Mouse (Mus musculus) regulatory T cell (primary cell): ENCODE measurements around the gene Rtn4rl2.

ENCODE experiments used
- in situ Hi-C: fragments of 300-600 bp; cut with MboI, MseI; formaldehyde crosslinking; loops from one replicate; pipeline ENCODE4 v1.15.1; 2025; ENCODE audit warnings: high pct_unique_total_duplicates

Rtn4rl2 gene

GRCm38 (mm10) chr2:84850407-84851129 is 35.9 kb downstream of the Rtn4rl2 start:
- in situ Hi-C loops = no loop called here

DNA sequence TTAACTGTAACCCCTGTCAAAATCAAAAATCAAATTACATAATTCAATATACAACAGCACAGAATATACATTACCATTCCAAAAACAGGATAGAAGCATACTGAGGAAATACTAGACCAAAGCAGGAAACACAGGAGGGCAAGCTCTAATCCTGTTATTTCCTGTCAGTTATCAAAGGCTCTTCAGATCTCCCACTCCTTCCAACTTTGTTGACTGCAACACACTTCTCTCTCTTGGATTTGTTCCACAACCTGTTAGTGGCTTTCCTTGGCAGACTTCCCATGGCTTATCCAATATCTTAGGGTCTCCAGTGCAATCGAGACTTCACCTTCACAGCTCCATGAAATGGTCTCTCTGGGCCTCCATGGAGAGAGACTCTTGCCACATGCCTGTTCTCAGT is 41.3 kb downstream of the Rtn4rl2 start:
- in situ Hi-C loops = no loop called here

DNA sequence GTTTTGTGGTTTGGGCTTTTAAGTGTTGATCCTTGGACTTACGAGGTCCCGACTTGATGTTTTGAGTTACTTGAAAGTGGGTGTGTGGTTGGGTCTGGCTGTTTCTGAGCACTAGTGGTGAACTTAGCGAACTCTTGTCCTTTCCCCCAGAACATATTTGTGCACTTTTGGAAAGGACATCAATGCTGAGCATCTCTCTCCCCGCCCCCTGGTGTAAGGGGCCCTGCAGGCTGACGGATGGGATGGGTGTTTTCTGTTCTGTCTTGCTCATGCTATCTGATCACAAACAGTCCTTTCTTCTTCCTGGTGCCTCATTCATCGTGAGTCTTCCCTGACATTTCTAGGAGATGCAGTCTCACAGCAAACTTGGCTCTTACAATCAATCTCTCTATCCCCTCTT is 42.9 kb downstream of the Rtn4rl2 start:
- in situ Hi-C loops = no loop called here

DNA sequence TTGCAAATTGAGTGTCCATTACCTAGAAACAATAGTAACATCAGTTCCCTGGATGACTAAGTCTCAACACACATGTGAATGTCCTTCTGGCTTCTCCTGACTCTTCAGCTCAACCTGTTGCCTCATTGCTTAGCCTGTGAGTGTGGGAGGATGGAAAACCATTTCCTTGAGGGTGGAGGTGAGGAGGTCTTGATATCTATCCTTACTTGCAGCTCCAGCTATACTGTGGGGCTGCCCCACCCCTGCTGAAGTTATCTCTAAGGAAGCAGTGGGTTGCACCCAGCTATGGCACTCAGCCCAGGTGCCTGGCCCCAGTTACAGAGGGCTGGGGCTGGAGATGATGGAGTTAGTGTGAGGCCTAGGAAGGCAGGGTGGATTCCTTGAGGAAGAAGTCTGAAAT is 44.6 kb downstream of the Rtn4rl2 start:
- in situ Hi-C loops = no loop called here

DNA sequence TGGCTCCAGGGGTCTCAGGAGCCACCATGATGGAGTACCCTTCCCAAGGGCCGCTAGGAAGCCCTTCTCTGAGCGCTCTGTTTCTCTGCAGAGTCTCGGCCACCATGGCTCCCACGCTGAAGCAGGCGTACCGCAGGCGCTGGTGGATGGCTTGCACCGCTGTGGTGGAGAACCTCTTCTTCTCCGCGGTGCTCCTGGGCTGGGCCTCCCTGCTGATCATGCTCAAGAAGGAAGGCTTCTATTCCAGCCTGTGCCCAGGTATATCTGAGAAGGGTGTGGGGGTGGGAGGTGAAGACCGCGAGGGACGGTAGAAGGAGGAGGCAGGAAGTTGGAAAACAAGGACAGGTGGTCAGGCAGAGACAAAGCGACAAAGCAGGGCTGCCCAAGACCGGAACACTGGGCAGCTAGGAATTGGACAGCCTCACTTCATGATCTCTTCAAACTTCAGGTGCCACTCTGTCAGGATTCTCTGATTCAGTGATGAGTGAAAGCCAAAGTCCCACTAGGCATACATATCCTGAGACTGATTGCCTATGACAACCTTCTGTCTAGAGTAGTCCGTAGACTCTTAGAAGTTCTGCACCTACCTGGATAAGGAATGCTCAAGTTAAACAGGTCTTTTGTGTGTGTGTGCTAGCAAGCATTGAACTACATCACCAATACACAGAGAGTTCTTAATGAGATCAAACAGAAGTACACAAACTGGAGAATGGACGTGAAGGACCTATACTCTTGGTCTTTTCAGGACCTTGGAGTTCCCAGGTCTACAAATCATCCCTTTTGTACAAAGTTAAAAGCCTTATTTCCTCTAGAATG is 45.6 kb downstream of the Rtn4rl2 start:
- in situ Hi-C loops = no loop called here

DNA sequence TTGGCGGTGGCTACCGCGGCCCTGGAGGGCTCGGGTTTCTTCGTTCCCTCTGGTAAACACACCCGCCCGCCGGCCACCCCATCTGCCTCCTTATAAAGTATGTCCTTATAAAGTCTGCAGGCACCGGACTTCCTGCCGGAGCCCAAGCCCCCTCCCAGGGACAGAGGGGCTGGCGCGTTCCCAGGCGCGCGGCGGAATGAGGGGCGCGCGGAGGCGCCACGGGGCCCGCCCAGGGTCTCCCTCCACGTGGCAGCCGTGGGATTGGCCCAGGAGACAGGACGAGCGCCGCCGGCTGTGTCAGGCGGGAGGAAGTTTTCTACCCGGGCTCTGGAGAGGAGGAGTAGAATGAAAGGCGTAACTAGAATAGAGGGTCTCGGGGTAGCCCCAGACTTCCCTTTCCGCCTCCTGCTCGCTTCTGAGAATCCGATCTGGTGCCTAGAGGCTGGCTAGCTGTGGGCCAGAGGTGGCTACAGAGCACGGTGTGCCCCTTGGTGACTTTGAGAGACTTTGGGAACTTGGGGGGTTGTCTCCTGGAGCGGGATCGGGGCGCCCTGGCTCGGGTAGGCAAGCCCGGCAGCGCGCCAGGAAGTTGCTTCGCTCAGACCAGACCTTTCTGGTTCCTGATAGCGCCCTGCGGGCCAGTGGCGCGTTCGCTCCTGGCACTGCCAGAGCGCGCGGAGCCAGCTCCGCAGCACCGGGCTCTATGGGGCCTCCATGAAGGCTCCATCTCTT is 46.3 kb downstream of the Rtn4rl2 start:
- in situ Hi-C loops = no loop called here

GRCm38 (mm10) chr2:84838993-84839980 is 47.2 kb downstream of the Rtn4rl2 start:
- in situ Hi-C loops = no loop called here

DNA sequence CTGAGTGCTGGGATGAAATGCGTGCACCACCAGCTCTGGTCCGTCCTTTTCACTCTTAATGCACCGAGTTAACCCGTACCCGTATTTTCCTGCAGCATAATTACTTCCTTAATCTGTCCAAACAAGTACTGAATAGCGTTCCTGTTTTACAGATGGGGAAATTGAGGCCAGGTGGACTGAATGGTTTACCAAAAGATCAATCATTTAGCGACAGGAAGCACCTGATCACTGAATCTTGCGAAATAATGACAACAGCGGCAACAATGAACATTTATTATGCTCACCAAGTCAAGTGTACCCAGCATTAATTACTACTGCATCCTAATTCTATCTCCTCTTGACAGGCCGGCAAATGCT is 47.9 kb downstream of the Rtn4rl2 start, which contains the start of gene Slc43a1:
TSS of gene Slc43a1 (plus strand) at position 258 of the 357 bp plus-strand sequence.
- in situ Hi-C loops = no loop called here

GRCm38 (mm10) chr2:84837817-84838592 is 48.5 kb downstream of the Rtn4rl2 start:
- in situ Hi-C loops = no loop called here

- in situ Hi-C loops = no loop called here
Observed at GRCm38 (mm10) chr2:84837107-84837506, 49.4 kb downstream of the Rtn4rl2 start.

DNA sequence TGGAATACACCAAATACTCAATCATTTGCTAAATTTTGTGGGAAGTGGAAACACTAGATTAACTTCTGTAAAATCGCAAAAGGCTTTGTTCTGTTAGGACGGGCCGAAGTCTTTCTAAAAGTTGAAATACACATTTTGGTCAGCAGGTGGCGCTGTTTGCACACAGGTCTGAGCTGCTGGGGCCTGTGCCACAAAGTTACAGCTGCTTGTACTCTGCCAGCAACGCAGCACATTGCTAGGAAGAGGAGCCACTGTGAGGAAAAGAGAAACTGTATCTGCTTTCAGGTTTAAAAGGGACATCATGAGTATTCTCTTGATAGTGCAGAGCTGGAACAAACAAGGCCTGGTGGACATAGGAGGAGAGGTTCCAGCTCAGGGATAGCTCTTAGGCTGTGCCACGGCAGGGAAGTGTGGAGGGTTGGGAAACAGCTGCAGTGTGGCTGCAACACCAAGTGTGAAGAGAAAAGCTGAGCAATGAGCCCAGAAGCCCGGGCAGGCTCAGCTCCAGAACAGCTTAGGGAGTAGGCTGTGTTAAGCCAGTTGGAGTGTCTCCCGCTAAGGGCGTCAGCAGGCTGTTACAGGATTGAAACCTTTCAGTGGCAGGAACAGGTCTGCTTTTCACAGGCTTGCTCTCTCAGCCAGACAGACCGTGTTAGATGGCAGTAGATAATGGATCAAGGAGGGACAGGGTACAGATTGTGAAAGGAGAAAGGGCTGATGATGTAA is 54.7 kb downstream of the Rtn4rl2 start:
- in situ Hi-C loops = no loop called here

- in situ Hi-C loops = no loop called here
Observed at GRCm38 (mm10) chr2:84827283-84827920, 59.1 kb downstream of the Rtn4rl2 start.

DNA sequence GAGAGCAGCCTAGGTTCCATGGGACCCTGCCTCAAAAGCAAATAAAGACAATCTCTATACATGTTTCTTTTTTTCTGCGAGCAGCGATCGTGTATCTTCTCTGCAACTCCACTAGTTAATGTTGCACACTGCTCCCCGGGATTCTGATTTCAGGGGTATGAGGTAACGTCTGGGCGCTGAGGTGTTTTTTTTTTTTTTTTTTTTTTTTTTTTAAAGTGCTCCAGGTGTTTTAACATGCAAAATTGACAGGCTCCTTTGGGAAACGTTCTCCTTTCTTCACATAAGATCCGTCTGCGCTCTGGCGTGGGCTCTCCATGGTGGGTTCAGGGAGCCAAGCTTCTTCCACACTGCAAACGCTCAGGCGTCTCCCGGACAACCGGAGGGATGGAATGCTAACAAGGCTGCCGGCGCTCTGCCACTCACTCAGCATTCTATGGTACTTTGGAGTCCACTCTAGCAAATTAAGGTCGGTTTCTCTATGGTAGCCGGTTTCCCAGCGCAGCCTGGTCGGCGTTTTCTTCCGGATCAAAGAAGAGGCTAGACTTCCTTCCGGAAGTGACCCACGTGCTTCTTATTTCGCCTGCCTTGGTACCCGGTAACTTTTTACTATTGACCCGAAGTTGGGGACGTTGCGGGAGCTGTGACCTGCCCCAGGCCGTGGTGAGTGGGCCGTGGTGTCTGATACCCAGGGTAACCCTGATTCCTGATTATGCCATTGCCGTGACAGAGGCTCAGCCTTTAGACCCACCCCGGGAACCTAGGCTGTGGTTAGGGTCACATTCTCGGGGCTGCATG is 59.8 kb downstream of the Rtn4rl2 start, which contains the start of gene Timm10:
TSS of gene Timm10 (plus strand) at position 510 of the 795 bp plus-strand sequence.
- in situ Hi-C loops = no loop called here

- in situ Hi-C loops = no loop called here
Observed at GRCm38 (mm10) chr2:84823237-84823636, 63.3 kb downstream of the Rtn4rl2 start.

GRCm38 (mm10) chr2:84822552-84822951 is 64.0 kb downstream of the Rtn4rl2 start, which contains the start of gene Smtnl1:
Gene Smtnl1, minus strand, starts transcription at chr2:84822652.
- in situ Hi-C loops = no loop called here
